Mouse (Mus musculus): ENCODE results near the gene 1700018G05Rik.

DNA sequence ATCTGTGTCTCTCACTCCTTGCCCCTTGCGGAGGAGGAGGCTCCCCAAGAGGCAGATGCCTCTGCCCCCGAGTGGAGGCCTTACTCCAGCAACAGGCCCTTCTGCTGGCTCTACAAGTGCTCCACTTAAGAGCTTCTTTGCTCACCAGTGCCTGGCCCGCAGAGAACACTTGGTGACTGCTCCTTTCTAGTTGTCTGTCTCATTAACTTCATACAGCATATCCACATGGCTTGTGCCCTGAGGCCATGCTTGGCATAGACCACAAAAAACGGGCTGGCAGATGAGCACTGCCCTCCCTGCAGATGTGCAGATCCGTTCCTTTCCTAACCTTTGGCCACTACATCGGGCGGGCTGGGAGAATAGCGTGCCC, 6.2 kb downstream of the 1700018G05Rik start:
- no peak for TF ChIP-seq CTCF (IDR thresholded peaks at IDR 0.05; ENCODE audit: low read depth, low read length)
- TF ChIP-seq TAL1 (conservative IDR thresholded peaks at IDR 0.05; ENCODE audit: low read depth, low read length): no peak
- no peak for TF ChIP-seq GATA1 (IDR thresholded peaks at IDR 0.05; ENCODE audit: borderline replicate concordance, low read length)
- TF ChIP-seq POLR2AphosphoS5 (IDR thresholded peaks at IDR 0.05; ENCODE audit: insufficient replicate concordance, low read depth, low read length): no peak
